Mouse (Mus musculus): ENCODE results near the gene Mon2. TPM values are rescaled to one million over a fixed set of nuclear protein-coding genes. Genes with fewer than 3 reads are reported as not detected.
"Not testable (repeated sequence)": the region's sequence is repeated elsewhere in the genome, so short reads cannot be mapped to it uniquely, and the experiment has no call there.

Gene Mon2
- total RNA-seq, 2 experiments from 2014 or later, result 79.9 to 92.2 TPM

DNA sequence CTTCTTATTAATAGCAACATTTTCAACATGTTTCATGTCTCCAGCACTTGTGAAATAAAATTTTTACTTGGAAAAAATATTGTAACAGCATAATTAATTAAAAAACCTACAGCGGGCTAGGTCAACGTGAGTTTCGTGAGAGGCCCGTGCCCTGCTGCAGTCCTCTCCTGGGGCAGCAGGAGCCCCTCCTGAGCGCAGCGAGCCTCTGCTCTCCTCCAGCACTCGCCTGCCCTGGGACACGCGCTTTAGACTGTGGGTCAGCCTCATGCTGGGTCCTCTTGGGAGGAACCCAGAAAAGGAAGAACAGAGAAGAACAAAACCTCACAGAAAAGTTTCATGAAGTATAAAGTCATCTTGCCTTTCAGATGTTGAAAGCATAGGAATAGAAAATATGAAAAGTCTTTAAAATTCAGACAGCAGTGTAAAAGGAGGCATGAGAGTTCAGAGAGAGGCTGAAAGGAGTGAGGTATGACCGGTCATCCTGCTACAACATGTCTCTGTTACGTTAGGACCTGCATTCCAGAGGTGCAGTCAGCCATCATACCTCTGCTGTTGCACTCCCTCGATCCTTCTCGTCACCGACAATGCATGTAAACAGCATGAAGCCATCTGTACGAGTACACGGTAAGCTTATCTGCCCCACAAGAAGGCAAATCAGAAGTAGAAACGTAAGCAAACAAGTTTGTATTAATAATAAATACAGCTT, 81.8 kb downstream of the Mon2 start:
- DNase-seq, result no peak

DNA sequence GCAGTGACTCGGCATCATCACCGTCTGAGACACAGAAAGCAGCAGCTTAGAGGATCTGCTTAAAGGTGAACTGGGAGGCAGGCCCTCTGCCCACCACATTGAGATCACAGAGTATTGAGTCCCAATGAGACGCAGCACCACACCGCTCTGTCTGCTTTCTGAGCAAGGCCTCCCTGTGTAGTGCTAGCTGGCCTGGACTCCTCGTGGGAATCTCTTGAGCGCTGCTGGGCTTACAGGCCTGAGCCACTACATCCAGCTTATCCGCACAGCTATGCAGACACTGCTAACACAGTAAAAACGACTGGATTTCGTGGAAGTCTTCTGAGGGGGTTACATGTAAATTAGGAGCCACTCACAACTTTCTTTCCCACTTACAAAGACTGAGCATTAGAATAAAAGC, 84.7 kb downstream of the Mon2 start:
- DNase-seq, result no peak

DNA sequence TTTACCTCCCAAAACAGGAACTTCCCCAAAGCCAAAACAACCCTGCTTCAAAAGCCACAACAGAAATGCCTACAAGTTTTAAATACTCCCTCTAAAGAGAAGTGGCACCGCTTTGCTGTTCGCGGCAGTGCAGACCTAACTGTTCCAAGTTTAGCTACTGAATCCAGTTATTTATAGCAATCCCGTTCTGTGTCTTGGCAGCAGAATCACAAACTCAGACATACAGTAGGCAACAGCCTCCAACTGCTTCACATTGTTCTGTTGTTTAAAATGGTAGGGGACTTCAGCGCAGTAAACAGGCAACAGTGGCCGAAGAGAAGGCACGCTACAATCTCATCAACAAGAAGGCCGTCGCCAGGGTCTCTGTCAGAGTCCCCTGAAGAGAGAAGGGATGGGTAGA, 85.3 kb downstream of the Mon2 start:
- DNase-seq, result no peak

DNA sequence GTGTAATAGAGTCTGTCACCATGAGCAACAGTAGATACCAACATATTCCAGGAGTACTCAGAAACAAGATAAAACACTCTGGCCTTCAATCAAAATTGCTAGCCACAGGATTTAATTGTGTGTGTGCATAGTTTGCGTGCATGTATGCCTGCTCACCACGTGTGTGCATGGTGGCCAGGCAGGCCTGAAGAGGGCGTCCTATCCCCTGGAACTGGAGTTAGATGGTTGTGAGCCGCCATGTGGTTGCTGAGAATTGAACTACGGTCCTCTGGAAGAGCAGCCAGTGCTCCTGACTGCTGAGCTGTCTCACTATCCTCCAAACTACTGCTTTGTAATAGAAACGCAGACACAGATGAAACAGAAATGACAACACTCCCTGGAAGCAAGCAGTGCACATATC, 85.7 kb downstream of the Mon2 start:
- no peak for DNase-seq

DNA sequence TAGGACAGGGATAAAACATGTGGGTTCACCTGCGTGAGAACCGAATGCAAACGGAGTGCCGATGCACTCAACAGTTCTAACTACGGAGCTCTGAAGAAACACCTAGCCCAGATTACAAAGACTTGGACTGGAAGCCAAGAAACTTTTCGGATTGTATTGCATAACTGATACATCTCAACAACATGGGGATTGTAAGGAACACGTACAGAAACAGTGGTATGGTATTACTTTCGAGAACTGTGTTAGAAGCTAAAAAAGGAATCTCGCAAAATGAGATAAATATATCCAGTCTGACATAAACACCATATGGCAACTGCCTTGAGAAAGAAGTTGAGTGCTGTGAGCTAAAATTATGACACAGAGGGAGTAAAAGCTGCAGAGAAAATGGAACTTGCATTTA, 86.4 kb downstream of the Mon2 start:
- no peak for DNase-seq

DNA sequence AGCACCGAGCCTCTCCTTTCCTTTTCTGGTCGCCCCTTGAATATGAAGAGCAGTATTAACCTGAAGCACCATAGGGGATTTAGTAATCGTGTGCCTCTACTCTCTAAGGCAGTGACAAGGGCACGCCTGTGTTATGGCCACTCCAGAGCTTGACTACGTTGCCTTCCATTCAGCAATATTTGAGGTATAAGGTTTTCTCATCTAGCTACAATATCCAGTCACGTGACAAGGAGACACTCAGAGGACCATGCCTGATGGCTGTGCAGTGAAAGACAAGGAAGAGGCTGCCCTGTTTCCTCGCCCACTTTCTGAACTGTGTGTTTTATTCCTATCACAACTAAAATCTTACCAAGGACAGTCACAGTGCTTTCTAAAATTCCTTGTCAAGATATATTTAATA, 87.9 kb downstream of the Mon2 start:
- no peak for DNase-seq

DNA sequence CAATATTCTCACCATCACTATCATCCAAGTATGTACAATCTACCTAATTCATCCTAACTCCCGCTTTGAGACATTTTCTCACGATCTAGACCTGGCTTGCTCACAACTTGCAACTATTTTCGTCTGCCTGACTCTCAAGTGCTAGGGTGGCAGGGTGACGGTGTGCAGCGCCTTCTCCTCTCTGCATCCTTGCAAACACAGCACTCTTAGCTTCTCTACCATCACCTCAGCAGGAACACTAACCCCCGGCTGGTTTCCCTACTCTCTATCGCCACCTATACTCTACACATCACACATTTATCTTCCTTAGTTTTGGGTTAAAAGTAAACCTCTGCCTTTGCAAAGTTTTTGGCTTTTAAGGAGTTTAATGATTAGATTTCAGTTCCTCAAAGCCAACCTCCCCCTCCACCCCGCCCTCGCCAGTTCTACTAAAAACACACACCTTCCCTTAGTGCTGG, 88.6 kb downstream of the Mon2 start:
- DNase-seq, result peak; percentile 17 to 56

DNA sequence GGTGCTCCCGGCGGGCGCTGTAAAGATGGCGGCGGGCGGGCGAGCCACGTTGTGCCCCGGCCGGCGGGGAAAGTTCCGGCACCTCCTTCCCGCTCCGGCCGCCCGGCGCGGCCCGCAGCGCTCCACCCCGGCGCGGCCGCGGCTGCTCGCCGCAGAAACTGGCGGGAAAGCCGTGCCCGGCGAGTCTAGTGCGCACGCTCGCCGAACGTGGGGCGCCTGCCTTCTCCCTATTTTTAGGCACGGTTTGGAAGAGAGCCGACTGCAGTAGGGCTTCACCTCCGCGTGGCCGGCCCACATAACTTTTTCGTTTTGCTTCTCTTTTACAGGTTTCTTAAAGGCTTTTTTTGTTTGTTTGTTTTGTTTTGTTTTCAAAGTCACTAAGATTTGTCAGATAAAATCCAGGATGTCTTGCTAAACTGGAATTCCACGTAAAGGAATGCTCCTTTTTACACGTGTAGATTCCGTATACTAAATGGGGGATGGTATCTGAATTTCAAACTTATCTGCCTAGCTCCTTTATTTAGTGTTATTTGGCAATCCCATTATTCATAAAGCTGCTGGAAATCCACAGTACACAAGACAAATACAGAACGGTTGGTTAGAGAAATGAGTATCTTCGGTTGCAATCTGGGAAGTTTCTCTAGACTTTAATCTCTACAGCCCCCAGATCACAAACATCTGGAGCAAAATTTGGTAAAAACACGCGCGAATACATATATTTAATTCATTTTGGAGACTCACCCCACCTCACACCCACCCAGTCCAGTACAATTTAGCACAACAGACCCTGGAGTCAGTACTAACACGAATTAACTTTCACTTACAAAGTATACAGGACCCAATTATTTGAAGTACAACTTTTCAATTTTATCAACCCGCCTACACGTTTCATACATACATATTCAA, 89.7 kb downstream of the Mon2 start:
- peak; percentile 86 to 89 for DNase-seq

DNA sequence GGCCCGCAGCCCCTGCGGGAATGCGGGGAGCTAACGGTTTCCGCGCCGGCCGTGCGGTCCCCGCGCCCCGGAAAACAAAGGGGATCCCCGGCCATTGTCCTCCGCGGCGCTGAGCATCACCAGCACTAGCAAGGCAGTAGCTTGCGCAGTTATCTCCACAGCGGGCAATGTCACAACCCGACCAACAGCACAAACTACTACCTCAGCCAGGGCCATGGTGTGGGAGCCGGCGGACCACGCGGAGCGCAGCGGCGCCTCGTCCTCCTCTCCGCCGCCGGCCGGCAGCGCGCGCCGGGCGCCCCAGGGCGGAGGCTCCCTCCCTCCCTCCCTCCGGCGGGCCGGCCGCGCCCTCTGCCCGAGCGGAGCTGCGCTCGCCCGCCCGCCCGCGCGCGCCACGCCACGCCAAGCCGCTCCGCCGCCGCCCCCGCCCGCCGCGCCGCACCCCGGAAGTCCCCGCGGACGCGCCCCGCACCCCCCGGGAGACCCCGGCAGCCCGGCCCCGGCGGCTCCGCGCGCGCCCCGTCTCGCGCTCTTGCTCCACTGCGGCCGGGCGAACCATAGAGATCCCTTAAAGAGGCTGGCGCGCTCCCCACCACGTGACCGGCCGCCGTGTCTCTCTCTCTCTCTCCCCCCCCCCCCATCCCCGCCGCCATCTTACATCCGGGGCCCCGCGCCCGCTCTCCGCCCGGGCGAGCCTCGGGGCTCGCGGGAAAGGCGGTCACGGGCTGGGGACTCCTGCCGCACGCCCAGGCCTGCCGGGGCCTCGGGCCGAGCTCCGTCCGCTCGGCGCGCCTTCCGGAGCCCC, 90.6 kb downstream of the Mon2 start:
- DNase-seq, result peak; percentile 81 to 90

DNA sequence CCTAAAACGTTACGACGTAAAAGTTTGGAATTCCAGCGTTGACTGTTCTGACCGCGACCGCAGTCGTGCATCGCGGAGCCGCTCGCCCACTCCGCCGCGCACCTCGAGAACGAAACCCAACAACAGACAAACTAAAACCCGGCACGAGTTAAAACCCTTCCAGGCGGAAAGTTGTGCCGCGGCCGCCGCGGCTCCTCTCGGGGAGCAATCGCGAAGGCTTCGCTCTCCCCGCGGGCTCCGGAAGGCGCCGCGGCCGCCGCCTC, 91.1 kb downstream of the Mon2 start:
- DNase-seq, result peak in 1 of 2 experiments; percentile 65

DNA sequence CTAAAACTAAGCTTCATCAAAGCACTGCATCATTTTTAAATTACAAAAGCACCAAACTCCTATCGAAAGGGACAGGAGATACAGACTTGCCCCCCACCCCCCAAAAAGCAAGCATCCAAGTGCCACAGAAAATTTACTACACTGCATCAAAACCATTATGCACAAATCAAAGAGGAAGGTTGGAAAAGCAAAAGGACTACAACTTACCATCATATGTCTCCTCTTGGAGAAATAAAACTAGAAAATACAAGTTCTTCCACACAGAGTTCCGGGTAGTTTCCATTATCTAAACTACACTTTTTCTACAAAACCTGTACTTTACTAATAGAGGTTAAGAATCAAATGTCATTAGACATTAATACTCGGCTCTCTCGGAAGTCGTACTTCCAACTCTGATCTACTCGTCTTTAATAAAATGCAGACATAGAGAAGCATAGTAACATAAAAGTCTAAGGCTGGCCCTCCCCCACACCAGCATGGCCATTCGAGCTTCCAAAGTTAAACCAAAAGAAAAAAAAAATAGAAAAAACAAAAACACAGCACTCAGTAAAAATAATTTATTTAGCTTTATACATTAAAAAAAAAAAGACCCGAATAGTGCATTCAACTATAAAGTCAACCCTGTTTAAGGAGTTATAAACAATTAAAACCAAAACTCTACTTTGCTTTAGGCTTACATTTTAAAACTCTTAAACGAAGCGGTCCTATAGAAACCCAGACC, 91.6 kb downstream of the Mon2 start:
- DNase-seq, result peak in 1 of 2 experiments; percentile 43

DNA sequence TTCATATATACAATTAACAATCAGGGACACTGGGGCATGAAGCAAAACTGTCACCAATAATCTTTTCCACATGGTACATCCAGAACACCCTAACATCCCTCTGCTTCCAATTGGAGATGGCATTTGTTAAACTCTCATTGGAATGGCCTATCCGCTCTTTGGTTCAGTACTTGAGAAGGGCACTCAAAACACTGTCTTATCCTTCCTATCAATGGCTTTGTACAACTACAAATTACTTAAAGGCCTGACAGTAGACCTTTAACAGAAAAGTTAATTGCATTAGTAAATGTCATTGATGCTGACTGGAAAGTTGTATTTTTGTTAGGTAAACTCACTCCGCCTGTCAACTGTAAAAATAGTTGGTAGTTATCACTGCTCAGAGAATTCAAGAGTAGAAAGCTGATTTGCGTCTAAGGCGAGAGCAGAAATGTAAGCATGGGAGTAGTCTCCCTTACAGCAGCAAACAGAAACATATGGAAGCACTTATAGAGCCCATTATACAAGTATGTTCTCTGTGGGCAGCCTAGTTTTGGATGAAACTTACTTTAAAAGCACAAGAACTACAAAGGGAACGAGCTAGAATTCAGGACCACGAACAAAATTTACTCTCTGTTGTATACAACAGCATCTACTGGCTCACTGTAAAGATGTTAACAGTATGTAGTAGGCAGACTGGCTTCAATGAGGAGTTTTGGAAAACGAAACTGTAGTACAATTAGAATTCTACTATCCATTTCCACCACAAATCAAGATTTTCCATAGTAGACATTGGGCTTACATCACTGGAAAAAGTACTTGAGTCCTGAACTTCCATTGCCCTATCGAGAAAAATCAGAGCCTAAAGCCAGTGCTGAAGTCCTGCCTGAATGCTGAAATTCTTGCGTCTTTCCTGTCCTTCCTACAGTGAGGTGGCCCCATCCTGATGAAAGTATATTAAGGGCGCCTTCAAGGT, 92.5 kb downstream of the Mon2 start:
- DNase-seq, result no peak

DNA sequence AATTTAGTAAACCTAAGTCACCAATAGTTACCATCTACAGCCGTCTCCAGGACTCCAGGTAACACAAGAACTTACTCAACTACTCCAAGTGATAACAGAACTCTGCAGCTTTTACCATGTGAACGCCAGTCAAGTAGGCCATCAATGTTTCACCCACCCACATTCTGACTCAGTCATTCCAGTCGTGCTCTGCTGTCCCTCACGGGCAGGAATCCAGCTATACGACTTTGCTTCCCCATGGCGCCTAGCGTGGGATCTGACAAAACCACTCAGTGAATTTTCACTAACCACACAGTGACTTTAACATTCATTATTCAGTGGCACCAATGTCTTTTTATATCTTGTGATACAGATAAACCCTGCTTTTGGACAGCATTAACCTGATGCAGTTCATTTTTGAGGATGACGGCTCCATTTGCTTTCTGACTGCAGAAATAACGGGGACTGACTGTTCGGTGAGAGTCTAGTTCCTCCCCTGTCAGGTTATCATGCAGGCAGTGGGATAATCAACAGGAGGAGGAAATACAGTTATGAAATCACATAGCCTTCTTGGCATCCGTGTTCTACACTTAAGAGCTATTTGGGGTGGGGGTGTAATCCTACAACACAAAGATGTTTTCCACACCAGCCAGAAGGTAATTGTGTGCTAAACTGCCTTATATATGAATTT, 93.3 kb downstream of the Mon2 start:
- no peak for DNase-seq

DNA sequence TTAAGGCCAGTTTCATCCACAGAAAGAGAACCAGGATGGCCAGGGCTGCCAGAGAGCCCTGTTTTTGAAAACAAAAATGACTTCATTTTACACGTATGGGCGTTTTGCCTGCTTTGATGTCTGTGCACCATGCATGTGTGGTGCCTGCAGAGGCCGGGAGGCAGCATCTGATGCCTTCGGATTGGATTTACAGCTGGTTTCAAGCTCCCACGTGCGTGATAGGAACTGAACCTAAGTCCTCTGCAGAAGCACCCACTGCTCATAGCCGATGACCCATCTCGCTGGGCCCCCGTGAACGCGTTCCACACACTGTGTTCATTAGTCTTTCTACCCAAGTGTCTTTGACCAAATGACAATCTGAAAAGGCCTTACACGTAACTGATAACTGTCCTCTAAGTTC, 96.2 kb downstream of the Mon2 start:
- no peak for DNase-seq

DNA sequence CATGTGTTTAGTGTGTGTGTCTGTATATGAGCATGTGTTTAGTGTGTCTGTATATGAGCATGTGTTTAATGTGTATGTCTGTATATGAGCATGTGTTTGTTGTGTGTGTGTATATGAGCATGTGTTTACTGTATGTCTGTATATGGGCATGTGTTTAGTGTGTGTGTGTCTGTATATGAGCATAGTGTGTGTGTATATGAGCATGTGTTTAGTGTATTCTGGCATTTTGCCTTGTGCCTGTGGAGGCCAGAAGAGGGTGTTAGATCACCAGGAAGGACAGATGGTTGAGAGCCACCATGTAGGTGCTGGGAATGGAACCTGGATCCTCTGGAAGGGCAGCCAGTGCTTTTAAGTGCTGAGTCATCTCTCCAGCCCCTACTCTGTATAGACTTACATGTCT, 96.9 kb downstream of the Mon2 start:
- DNase-seq, result no peak

DNA sequence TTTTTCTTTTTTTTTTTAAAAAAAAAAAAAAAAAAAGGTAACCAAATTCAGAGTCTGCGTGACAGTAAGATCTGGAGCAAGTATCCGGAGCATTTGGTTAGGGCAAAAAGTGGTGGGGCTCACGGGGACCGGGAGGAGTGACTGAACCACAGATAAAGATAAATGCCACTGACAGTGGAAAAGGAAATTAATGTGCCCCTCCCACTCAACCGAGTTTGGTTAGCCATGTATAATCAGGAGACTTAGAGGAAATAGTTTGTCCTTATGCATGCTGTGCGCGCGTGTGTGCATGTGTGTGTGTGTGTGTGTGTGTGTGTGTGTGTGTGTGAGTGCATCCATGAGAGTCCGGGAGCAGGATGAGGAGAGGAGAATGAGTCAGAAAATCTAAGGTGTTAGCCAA, 100.3 kb downstream of the Mon2 start:
- no peak for DNase-seq

DNA sequence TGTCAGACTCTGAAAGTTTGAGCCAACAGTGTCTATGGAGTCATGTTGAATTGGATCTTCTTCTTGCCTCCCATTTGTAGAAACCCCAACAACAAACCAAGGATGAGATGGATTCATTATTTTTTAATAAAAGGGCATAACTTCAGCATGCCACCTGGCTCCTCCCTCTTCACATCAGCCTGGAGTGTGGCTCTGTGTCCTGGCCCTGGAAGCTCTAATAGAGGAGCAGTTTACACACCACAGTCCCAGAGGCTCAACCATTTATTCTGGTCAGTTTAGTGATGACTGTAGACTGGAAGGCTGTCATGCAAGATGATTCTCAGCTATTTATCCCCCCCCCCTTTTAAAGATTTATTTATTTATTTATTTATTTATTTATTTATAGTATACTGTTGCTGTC, 103.1 kb downstream of the Mon2 start:
- no peak for DNase-seq

DNA sequence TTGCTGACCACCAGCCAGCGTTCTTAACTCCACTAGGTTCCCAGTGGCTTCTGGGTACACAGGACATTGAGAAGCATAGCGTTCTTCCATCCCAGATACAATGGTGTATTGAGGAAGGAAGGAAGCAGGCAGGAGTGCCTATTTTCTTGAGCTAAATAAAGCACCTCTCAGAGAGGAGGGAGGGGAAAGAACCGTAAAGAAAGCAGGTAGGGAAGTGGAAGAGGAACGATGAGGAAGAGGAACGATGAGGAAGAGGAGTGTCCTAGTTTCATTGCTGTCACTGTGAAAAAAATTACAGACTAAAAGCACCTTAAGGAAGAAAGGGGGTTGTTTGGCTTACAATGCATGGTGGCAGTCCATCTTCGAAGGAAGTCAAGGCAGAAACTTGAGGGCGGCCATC, 106.1 kb downstream of the Mon2 start:
- DNase-seq, result no peak

DNA sequence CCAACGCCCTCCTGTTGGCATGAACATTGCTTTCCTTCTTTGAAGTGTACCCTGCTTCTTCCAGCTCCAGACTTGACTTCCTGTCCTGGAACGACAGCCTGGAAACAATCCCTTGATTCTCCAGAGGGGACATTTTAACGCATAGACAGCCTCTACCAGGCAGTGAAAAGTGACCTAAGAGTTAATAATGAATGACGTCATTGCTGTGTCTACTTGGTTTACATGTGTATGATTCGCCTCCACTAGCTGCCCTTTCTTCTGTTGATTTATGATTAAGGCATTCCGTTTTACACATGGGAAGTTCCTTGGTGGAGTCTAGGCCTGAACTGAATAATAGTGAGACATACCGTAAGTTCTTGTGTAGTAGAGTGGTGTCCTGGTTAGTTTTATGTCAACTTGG, 109.9 kb downstream of the Mon2 start:
- DNase-seq, result no peak

DNA sequence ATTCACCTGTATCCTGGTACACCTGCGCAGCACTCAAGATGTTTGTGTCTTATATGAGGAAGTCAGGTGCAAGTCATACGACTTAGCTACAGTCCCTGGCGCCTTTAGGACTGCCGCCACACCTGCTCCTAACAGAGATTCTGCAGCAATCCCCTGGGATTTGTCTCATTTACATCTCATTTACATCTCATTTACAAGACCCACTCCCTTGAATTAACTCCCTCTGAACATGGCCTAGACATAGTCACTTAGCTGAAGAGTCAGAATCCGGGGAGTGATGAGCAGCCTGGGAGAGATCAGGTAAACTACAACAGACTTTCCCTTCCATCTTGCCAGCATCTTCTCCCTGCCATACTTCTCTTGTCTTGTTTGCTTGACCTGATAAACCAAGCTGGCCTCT, 110.7 kb downstream of the Mon2 start:
- DNase-seq, result not testable (repeated sequence)

DNA sequence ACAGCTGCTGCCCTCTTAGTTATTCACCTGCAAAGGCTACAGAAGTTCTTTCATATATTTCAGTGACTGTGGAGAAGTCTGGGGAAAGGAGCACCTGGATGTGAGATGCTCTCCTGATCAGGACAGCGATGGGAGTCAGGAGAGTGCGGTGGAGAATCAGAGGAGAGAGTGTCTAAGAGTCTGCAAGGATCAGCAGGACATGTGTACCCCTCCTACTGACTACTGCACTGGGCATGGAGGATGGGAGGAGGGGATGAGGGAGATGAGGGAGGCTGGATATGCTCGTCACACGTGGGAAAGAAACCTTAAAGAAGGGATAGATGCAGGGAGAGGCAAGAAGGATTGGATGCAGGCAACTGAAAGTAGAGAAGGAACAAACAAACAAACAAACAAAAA, 112.1 kb downstream of the Mon2 start:
- no peak for DNase-seq
